Mouse (Mus musculus) testis, adult 2 months (tissue): ENCODE results near the gene E2f1.

Source experiments
- CTCF ChIP-seq: fragments of 200-500 bp; IDR thresholded peaks from 2 replicates; pipeline ENCODE4 v1.5.1; 2012; ENCODE audit warnings: low read depth, mild to moderate bottlenecking, inconsistent platforms, low read length, moderate library complexity; ENCODE audit not compliant: control insufficient read depth, insufficient read depth, insufficient replicate concordance
- POLR2A ChIP-seq: fragments of 200-500 bp; IDR thresholded peaks from 2 replicates; pipeline ENCODE4 v1.6.1; 2012; ENCODE audit warnings: low read depth, mild to moderate bottlenecking, inconsistent platforms, low read length, moderate library complexity; ENCODE audit not compliant: control insufficient read depth

- TF ChIP-seq CTCF: no peak
- no peak for TF ChIP-seq POLR2A
Observed at GRCm38 (mm10) chr2:154595775-154596174, 26.1 kb upstream of the E2f1 start.
